Comparison of ENCODE assay signal across 9 mouse cellular contexts in the genomic region with DNA sequence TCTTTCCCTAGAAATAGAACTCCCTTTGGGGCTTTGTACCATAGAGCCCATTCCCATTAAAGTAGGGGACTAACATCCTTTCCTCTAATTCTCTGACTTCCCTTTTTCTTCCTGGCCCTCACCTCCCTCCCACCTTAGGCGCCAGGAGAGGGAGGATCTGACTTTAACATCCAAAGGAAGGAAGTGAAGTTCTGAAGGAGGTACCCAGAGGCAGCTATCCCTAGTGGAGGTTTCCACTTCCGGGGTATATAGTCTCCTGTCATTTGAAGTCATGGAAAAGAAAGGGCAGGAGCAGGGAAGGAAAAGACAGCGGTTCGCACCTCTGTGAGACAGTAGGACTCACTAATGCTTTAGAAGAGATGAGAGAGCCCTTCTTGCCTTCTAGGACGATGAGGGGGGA. TPM values are rescaled to one million over a fixed set of nuclear protein-coding genes. Genes with fewer than 3 reads are reported as not detected.
DNase-seq lines count a peak whose midpoint lies in the region; ATAC-seq and TF ChIP-seq lines count a peak whose summit lies in the region.
"Had no signal": no experiment of that assay in that cellular context is flagged by ENCODE, and none has a peak within 500 bp of the region (broad histone marks: within the 10 kb centered on the region; RNA-seq: fewer than 3 reads in every experiment).

No protein-coding gene starts in this region.

- no peak for ATAC-seq in kidney, embryonic 16.5 days (ENCODE audit: low FRiP score, low TSS enrichment)
- peak; percentile 64 for ATAC-seq in granulocyte monocyte progenitor cell, adult 5-6 weeks (replicated peaks; ENCODE audit: poor library complexity, severe bottlenecking)
- ATAC-seq in megakaryocyte progenitor cell, adult 5-6 weeks (replicated peaks; ENCODE audit: poor library complexity): peak; percentile 38; the same call in 1 of the 2 replicates
- ATAC-seq in erythroid progenitor cell, adult 5-6 weeks (replicated peaks; ENCODE audit: low FRiP score, poor library complexity, severe bottlenecking): no peak

- H3K9me3 ChIP-seq in kidney, embryonic 16.5 days (ENCODE audit: low read length): no peaks in the 10 kb centered on the region

- H3K27me3 ChIP-seq in kidney, embryonic 16.5 days (ENCODE audit: insufficient read depth, low read length): no peaks in the 10 kb centered on the region

- H3K9ac ChIP-seq in kidney, embryonic 16.5 days (replicated peaks; ENCODE audit: low read length): no peak overlapping the region
- H3K9ac ChIP-seq: liver, embryonic 14.5 days had no signal

- 32% methylated on average over 5 of the region's 5 CpGs for whole genome bisulfite sequencing in kidney, embryonic 16.5 days

- DNase-seq in kidney, postnatal 10 days: no peak
- DNase-seq in embryo, embryonic 10.5 days (ENCODE audit: low spot score): no peak
- DNase-seq in retina, postnatal 1 day: no peak

- TF ChIP-seq POLR2A in bone marrow macrophage, adult 2 months (IDR thresholded peaks at IDR 0.05; ENCODE audit: borderline replicate concordance, low read depth, low read length): no peak

- peaks cover 18% of the 10 kb centered on the region for H3K4me1 ChIP-seq in kidney, embryonic 16.5 days (ENCODE audit: insufficient read depth, low read length)
- H3K4me1 ChIP-seq in bone marrow macrophage, adult 2 months (ENCODE audit: control insufficient read depth, insufficient read depth, low read length): peaks cover 37% of the 10 kb centered on the region

- no peak overlapping the region for H3K4me3 ChIP-seq in kidney, embryonic 16.5 days (ENCODE audit: low read length)
- H3K4me3 ChIP-seq in bone marrow macrophage, adult 2 months (ENCODE audit: insufficient read depth, low read length): peak overlapping the region; percentile 30

- H3K4me2 ChIP-seq in kidney, embryonic 16.5 days (replicated peaks; ENCODE audit: low read depth, low read length): no peak overlapping the region

- H3K27ac ChIP-seq in kidney, embryonic 16.5 days (ENCODE audit: low read length): 0 out of 2 replicates have a peak overlapping the region, but pooled peaks have one; percentile 38
- H3K27ac ChIP-seq in bone marrow macrophage, adult 2 months (ENCODE audit: insufficient read depth, low read depth, low read length): peak overlapping the region; percentile 99
- H3K27ac ChIP-seq: liver, embryonic 14.5 days had no signal

- no peak for TF ChIP-seq CTCF in bone marrow macrophage, adult 2 months (IDR thresholded peaks at IDR 0.05; ENCODE audit: low read depth, low read length)

- no peaks in the 10 kb centered on the region for H3K36me3 ChIP-seq in kidney, embryonic 16.5 days (ENCODE audit: insufficient read depth, low read length)

RNA-seq across cellular contexts. Expression of gene 4930558K02Rik, which starts 19.9 kb away (rescaled TPM):
- polyA plus RNA-seq in kidney, embryonic 16.5 days (2015; fragmentation: Nextera tagmentation; extraction: Ambion mirVana): not detected in 2 replicates
- polyA plus RNA-seq in bone marrow macrophage, adult 2 months (2012; ENCODE audit: insufficient read depth, insufficient read length, missing spikeins): not detected in 2 replicates
- total RNA-seq in granulocyte monocyte progenitor cell, adult 5-6 weeks (2014; fragmentation: Nextera tagmentation): not detected in 2 replicates
- not detected in 2 replicates for total RNA-seq in granulocyte monocyte progenitor cell, adult 5-6 weeks (2017)
- total RNA-seq in megakaryocyte progenitor cell, adult 5-6 weeks (2015): 0.39 TPM in 1 of 2 replicates, not detected in the other
- total RNA-seq in megakaryocyte progenitor cell, adult 5-6 weeks (2017): not detected in 2 replicates
- total RNA-seq in erythroid progenitor cell, adult 5-6 weeks (2015; ENCODE audit: low replicate concordance): not detected in 2 replicates
- total RNA-seq in erythroid progenitor cell, adult 5-6 weeks (2017; ENCODE audit: low replicate concordance): not detected in 2 replicates
- polyA plus RNA-seq: liver, embryonic 14.5 days had no signal

RNA-seq across cellular contexts. Expression of gene Pigc, which starts 30.4 kb away (rescaled TPM):
- polyA plus RNA-seq in kidney, embryonic 16.5 days (2015; fragmentation: Nextera tagmentation; extraction: Ambion mirVana): 42.5 and 46.7 TPM in 2 replicates
- polyA plus RNA-seq in bone marrow macrophage, adult 2 months (2012; ENCODE audit: insufficient read depth, insufficient read length, missing spikeins): 21.1 and 25.8 TPM in 2 replicates
- 17.2 and 17.9 TPM in 2 replicates for total RNA-seq in granulocyte monocyte progenitor cell, adult 5-6 weeks (2014; fragmentation: Nextera tagmentation)
- total RNA-seq in granulocyte monocyte progenitor cell, adult 5-6 weeks (2017): 19.0 and 23.6 TPM in 2 replicates
- 11.9 and 13.7 TPM in 2 replicates for total RNA-seq in megakaryocyte progenitor cell, adult 5-6 weeks (2015)
- total RNA-seq in megakaryocyte progenitor cell, adult 5-6 weeks (2017): 17.4 and 20.1 TPM in 2 replicates
- total RNA-seq in erythroid progenitor cell, adult 5-6 weeks (2015; ENCODE audit: low replicate concordance): 7.1 and 12.6 TPM in 2 replicates
- 9.8 TPM in 2 replicates for total RNA-seq in erythroid progenitor cell, adult 5-6 weeks (2017; ENCODE audit: low replicate concordance)

Comparison
In these comparisons a context has a peak if more than half of its experiments do, and no peak if none do; other contexts are left out.
1. ATAC-seq: peak in granulocyte monocyte progenitor cell, adult 5-6 weeks (single experiment) and megakaryocyte progenitor cell, adult 5-6 weeks (single experiment); none in kidney, embryonic 16.5 days (single experiment) and erythroid progenitor cell, adult 5-6 weeks (single experiment).